Mouse (Mus musculus) hindlimb bud, embryonic 11.5 days (tissue): ENCODE measurements around the gene Il20rb.

Source experiments
- DNase-seq: peaks from one replicate; pipeline ENCODE4 v3.0.0-alpha.2; 2012; ENCODE audit warnings: low read depth, low spot score; ENCODE audit errors: extremely low spot score

Il20rb gene

DNA sequence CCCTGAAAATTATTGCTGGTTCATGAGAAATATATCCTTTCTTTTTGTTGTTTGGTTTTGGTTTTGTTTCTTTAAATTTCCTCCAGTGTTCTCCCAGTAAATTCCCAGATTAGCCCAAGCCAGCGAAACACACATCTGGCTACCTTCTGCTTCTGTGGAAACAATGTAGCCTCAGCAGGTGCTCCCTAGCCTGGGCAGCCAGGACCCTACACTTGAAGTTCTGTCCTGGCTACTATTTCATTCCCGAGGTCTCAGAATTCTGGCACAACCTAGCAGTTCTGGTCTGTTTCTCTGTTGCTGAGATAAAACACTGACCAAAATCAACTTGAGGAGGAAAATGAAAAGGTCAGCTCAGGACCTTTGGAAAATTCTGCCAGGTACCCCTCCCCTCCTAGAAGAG lies 55.2 kb downstream of the Il20rb start:
- DNase-seq, result no peak

DNA sequence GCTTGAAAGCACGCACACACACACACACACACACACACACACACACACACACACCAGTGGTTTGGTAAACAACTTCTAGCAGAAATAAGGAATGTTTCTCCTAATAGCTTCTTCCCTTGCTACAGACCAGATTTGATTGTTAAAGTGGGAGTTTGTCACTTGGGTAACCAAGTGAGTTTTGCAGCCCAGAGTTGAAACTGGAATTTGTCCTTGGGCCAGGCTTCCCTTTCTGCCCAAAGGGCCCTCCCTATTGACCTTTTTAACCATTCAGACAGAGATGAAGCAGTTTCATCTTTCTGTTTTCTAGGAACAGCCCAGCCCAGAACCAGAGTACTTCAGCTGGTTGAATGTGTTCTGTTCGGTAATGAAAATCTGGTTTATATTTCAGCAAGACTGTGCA lies 55.7 kb downstream of the Il20rb start:
- no peak for DNase-seq

DNA sequence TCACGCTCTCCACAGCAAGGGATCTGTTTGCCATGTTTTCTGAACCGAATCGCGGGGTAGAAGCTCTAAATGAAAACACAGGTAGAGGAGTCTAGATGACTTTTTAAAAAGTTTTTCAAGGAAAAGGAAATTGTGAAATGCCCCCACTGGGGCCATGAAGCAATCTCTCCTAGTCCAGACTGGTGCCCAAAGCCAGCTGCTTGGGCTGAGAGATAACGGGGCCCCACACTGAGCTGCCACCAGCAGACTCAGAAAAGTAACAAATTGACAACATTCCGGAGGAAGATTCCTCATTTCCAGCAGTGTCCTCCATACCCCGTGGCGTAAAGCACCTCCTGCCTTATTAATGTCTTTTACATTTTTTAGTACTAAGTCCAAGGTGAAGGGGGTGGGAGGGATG lies 66.9 kb downstream of the Il20rb start:
- no peak for DNase-seq

DNA sequence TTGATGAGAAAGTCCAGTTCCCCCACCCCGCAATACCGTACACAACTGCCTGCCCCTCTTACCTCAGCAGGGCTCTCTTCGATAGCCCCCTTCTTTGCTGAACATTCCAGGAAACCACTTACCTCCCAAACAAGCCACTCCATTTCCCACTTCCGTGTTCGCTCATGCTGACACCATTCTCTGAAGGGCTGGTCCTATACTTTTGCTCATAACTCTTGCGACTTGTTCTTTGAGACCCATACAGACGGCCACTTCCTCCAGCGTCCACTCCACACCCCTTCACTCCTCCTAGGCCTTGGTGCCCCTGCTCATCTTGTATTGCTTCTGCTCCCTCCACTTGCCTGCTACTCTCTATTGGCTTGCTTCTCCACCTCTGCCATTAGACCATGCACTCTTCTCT lies 67.5 kb downstream of the Il20rb start:
- DNase-seq, result no peak

DNA sequence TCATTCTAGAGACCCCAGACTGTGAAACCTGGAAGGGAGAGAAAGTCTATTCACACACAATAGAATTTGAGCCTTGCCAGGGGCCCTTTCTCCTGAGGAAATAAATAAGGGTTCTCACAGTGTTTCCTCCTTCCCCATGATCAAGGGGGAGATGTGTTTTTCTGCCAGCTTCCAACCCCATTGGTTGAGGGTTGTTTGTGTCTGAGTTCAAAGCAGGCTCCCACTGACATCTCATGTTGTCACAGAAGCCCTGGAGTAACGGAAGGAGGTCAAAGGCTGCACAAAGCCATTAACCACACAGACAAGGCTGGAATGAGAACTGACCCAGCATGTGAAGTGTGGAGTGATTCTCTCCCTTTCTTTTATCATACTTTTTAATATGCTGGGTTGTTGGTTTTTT lies 69.8 kb downstream of the Il20rb start:
- DNase-seq, result no peak

DNA sequence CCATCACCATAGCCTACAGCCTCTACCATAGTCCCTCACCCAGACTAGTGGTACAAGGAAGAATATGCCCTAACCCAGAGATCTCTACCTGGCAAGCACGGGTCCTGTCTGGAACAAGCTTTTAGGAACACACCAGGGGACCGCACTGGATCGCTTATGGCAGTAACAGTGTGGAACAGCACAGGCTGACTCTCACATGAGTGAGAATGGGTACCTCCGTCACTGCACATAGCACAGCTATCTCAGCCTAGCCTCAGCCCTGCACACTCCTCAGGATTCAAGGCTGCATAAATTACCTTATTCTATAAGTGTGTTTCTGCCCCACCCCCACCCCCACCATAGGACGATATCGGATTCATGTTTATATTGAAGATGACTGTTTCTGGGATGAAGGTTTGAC lies 70.3 kb downstream of the Il20rb start:
- DNase-seq, result no peak

DNA sequence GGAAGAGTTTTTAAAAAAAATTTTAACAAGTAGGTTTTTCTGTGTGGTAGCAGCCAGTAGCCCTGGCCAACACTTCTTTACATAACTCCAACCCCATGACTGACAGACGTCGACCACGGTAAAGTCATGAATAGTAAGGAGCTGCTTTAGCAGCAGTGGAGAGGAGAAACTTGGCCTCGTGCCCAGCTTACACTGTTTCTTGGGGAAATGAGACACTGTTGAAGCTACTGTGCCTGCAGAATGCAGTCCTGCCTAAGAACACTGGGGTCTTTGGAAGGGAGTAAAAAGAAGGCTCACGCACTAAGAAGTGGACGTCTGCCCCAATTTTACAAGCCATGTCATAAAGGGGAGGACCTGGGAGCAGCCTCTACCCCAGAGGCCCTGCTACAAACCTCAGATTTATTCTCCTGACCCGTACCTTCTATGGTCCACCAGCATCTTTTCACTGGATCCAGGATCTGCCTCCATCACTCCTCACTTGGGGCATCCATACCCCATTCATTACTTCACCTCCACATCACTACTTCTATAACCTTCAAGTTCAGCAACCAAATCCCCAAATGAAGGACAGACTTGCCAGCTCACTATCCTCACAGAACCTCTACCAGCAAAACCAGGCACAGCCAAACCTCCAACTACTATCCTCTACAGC lies 71.1 kb downstream of the Il20rb start:
- no peak for DNase-seq
